ENCODE assay signal across 23 mouse cellular contexts in genomic region chr7:28248957-28249356, GRCm38 (mm10). TPM values are rescaled to one million over a fixed set of nuclear protein-coding genes. Genes with fewer than 3 reads are reported as not detected.
"Had no signal": no experiment of that assay in that cellular context is flagged by ENCODE, and none has a peak within 500 bp of the region (broad histone marks: within the 10 kb centered on the region; RNA-seq: fewer than 3 reads in every experiment).

No protein-coding gene starts in this region.

- H3K4me3 ChIP-seq: limb, embryonic 13.5 days; liver, embryonic 13.5 days; midbrain, embryonic 12.5 days; midbrain, embryonic 15.5 days; neural tube, embryonic 12.5 days; neural tube, embryonic 15.5 days had no signal

- H3K4me1 ChIP-seq: limb, embryonic 13.5 days; liver, embryonic 13.5 days; midbrain, embryonic 12.5 days; midbrain, embryonic 15.5 days; neural tube, embryonic 12.5 days; neural tube, embryonic 15.5 days had no signal

- H3K9ac ChIP-seq: limb, embryonic 13.5 days; liver, embryonic 13.5 days; liver, postnatal 0 days; lung, embryonic 14.5 days; midbrain, embryonic 12.5 days; midbrain, embryonic 15.5 days; neural tube, embryonic 12.5 days; neural tube, embryonic 15.5 days had no signal

- H3K27ac ChIP-seq: limb, embryonic 13.5 days; liver, embryonic 13.5 days; macrophage; midbrain, embryonic 12.5 days; midbrain, embryonic 15.5 days; neural tube, embryonic 12.5 days; neural tube, embryonic 15.5 days; stomach, postnatal 0 days had no signal

- ATAC-seq: liver, postnatal 0 days; lung, postnatal 0 days; midbrain, embryonic 15.5 days had no signal

- H3K36me3 ChIP-seq: limb, embryonic 13.5 days; liver, embryonic 13.5 days; midbrain, embryonic 12.5 days; midbrain, embryonic 15.5 days; neural tube, embryonic 12.5 days; neural tube, embryonic 15.5 days had no signal

- DNase-seq: kidney, adult 9 months; kidney, postnatal 25 days; left cerebral cortex, postnatal 4 days; liver, embryonic 13.5 days; liver, postnatal 0 days; lung, embryonic 14.5 days; right cerebral cortex, adult 18-20 months; right cerebral cortex, postnatal 14 days; right cerebral cortex, postnatal 4 days; thymus, adult 2 months; thymus, postnatal 14 days; thymus, postnatal 4 days had no signal

- H3K9me3 ChIP-seq: liver, embryonic 13.5 days; midbrain, embryonic 15.5 days; neural tube, embryonic 15.5 days had no signal

- H3K4me2 ChIP-seq: limb, embryonic 13.5 days; liver, embryonic 13.5 days; lung, embryonic 14.5 days; midbrain, embryonic 12.5 days; midbrain, embryonic 15.5 days; neural tube, embryonic 12.5 days; neural tube, embryonic 15.5 days had no signal

- H3K27me3 ChIP-seq: limb, embryonic 13.5 days; liver, embryonic 13.5 days; midbrain, embryonic 12.5 days; midbrain, embryonic 15.5 days; neural tube, embryonic 12.5 days; neural tube, embryonic 15.5 days had no signal

RNA-seq across cellular contexts. Expression of gene Selenov, which starts 42.0 kb away (rescaled TPM):
- total RNA-seq: liver, adult 2 months; megakaryocyte, adult 5-6 weeks had no signal
- polyA plus RNA-seq: large intestine, adult 2 months; liver, adult 2 months; liver, embryonic 13.5 days; liver, postnatal 0 days; lung, embryonic 14.5 days; macrophage had no signal

RNA-seq across cellular contexts. Expression of gene Dll3, which starts 53.1 kb away (rescaled TPM):
- total RNA-seq: liver, adult 2 months; megakaryocyte, adult 5-6 weeks had no signal
- polyA plus RNA-seq: liver, adult 2 months; liver, postnatal 0 days; macrophage had no signal
